Mouse (Mus musculus) embryo, embryonic 10.5 days (tissue): Measurements from ENCODE around the gene Hebp2.
A peak's percentile ranks its signal among the peaks of the same experiment; 100 is the strongest.
"Not testable (repeated sequence)": the region's sequence is repeated elsewhere in the genome, so short reads cannot be mapped to it uniquely, and the experiment has no call there.

Experiments used
- DNase-seq: peaks from one replicate; pipeline ENCODE4 v3.0.0-alpha.2; 2015; ENCODE audit warnings: low spot score

Gene Hebp2

GRCm38 (mm10) chr10:18545813-18546235 lies at the start of gene Hebp2:
Gene Hebp2 (minus strand): TSS chr10:18546076.
- peak; percentile 92 for DNase-seq

GRCm38 (mm10) chr10:18589455-18589854 lies 43.6 kb upstream of the Hebp2 start:
- DNase-seq: no peak

- peak; percentile 4 for DNase-seq
Measured at GRCm38 (mm10) chr10:18584188-18584587, 38.3 kb upstream of the Hebp2 start.

GRCm38 (mm10) chr10:18572581-18572980 lies 26.7 kb upstream of the Hebp2 start:
- DNase-seq: no peak

GRCm38 (mm10) chr10:18562940-18563339 lies 17.1 kb upstream of the Hebp2 start:
- peak; percentile 73 for DNase-seq

- no peak for DNase-seq
Measured at GRCm38 (mm10) chr10:18561445-18561844, 15.6 kb upstream of the Hebp2 start.

GRCm38 (mm10) chr10:18559076-18559475 lies 13.2 kb upstream of the Hebp2 start:
- DNase-seq: not testable (repeated sequence)

GRCm38 (mm10) chr10:18549321-18550216 lies 3.7 kb upstream of the Hebp2 start:
- DNase-seq: peak; percentile 72

GRCm38 (mm10) chr10:18547381-18547780 lies 1.5 kb upstream of the Hebp2 start:
- DNase-seq: no peak

GRCm38 (mm10) chr10:18545309-18545708 lies 567 bp downstream of the Hebp2 start:
- DNase-seq: peak; percentile 49

- no peak for DNase-seq
Measured at GRCm38 (mm10) chr10:18536889-18537288, 9.0 kb downstream of the Hebp2 start.

- no peak for DNase-seq
Measured at GRCm38 (mm10) chr10:18532293-18532692, 13.6 kb downstream of the Hebp2 start.

- no peak for DNase-seq
Measured at GRCm38 (mm10) chr10:18530161-18530560, 15.7 kb downstream of the Hebp2 start.

GRCm38 (mm10) chr10:18529177-18529576 lies 16.7 kb downstream of the Hebp2 start:
- no peak for DNase-seq

GRCm38 (mm10) chr10:18528475-18528874 lies 17.4 kb downstream of the Hebp2 start:
- DNase-seq: peak; percentile 68

- no peak for DNase-seq
Measured at GRCm38 (mm10) chr10:18527766-18528165, 18.1 kb downstream of the Hebp2 start.

- DNase-seq: no peak
Measured at GRCm38 (mm10) chr10:18526851-18527675, 18.8 kb downstream of the Hebp2 start.

GRCm38 (mm10) chr10:18526184-18526850 lies 19.6 kb downstream of the Hebp2 start:
- no peak for DNase-seq

GRCm38 (mm10) chr10:18525726-18526125 lies 20.1 kb downstream of the Hebp2 start:
- DNase-seq: no peak

- DNase-seq: no peak
Measured at GRCm38 (mm10) chr10:18525311-18525710, 20.6 kb downstream of the Hebp2 start.

- no peak for DNase-seq
Measured at GRCm38 (mm10) chr10:18522556-18522955, 23.3 kb downstream of the Hebp2 start.

- no peak for DNase-seq
Measured at GRCm38 (mm10) chr10:18511496-18511895, 34.4 kb downstream of the Hebp2 start.
